Mouse (Mus musculus): ENCODE measurements around the gene Nxph3.

DNA sequence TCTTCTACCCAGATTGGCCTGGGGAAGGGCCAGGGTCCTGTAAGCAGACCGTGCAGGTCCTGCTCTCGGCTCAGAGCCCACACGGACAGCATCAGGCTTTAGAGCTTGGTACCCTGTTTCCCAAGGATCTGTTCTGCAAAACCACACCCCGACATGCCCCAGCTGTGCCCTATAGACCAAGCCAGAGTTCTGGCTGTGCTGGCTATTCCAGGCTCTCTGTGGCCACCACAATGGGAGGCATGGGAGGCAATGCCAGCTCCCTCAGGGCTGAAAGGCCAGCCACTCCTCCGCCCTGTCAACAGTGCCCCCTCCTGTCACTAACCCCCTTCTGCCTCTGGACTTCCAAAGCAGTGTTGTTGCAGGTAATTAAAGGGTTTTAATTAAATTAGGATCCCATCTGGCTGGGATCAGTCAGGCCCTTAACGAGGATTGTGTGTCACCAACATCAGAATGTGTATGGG is 10.1 kb downstream of the Nxph3 start:
- TF ChIP-seq GATA1 (IDR thresholded peaks at IDR 0.05; ENCODE audit: borderline replicate concordance, low read length), result no peak
- no peak for TF ChIP-seq FLI1 (IDR thresholded peaks at IDR 0.05; ENCODE audit: low read length)

Measured in megakaryocyte, embryonic 14.5 days (primary cell).